Mouse (Mus musculus) left cerebral cortex, adult 11 months (tissue): ENCODE data around the gene Slfn8.
"Not testable (repeated sequence)": the region's sequence is repeated elsewhere in the genome, so short reads cannot be mapped to it uniquely, and the experiment has no call there.

ENCODE experiments used
- DNase-seq: peaks from one replicate; pipeline ENCODE4 v3.0.0; 2022; ENCODE audit warnings: low spot score

The Slfn8 gene

GRCm38 (mm10) chr11:82991469-82992166 lies 29.0 kb downstream of the Slfn8 start, which contains the start of gene Slfn9:
Slfn9 (minus strand) TSS chr11:82991830.
- DNase-seq: no peak

GRCm38 (mm10) chr11:82990612-82991385 lies 29.8 kb downstream of the Slfn8 start:
- not testable (repeated sequence) for DNase-seq

- no peak for DNase-seq
Measured at GRCm38 (mm10) chr11:82989357-82989756, 31.3 kb downstream of the Slfn8 start.

- no peak for DNase-seq
Measured at GRCm38 (mm10) chr11:82987621-82988020, 33.0 kb downstream of the Slfn8 start.

- DNase-seq: no peak
Measured at GRCm38 (mm10) chr11:82983193-82983592, 37.4 kb downstream of the Slfn8 start.

- not testable (repeated sequence) for DNase-seq
Measured at GRCm38 (mm10) chr11:82982409-82982808, 38.2 kb downstream of the Slfn8 start.

- no peak for DNase-seq
Measured at GRCm38 (mm10) chr11:82973916-82974315, 46.7 kb downstream of the Slfn8 start.

GRCm38 (mm10) chr11:82971590-82971974 lies 49.0 kb downstream of the Slfn8 start:
- DNase-seq: no peak

GRCm38 (mm10) chr11:82970712-82971589 lies 49.7 kb downstream of the Slfn8 start:
- DNase-seq: no peak

GRCm38 (mm10) chr11:82962215-82962614 lies 58.4 kb downstream of the Slfn8 start:
- DNase-seq: no peak

- no peak for DNase-seq
Measured at GRCm38 (mm10) chr11:82961743-82962142, 58.9 kb downstream of the Slfn8 start.

GRCm38 (mm10) chr11:82959613-82960012 lies 61.0 kb downstream of the Slfn8 start:
- no peak for DNase-seq

GRCm38 (mm10) chr11:82956925-82957324 lies 63.7 kb downstream of the Slfn8 start:
- DNase-seq: no peak

- no peak for DNase-seq
Measured at GRCm38 (mm10) chr11:82954631-82955030, 66.0 kb downstream of the Slfn8 start.

GRCm38 (mm10) chr11:82952612-82953542 lies 67.7 kb downstream of the Slfn8 start:
- no peak for DNase-seq
